In genomic region chr11:78347070-78347754, GRCm38 (mm10) we compare ENCODE assay signal across 9 mouse cellular contexts. TPM values are rescaled to one million over a fixed set of nuclear protein-coding genes. Genes with fewer than 3 reads are reported as not detected.
DNase-seq lines count a peak whose midpoint lies in the region; ATAC-seq and TF ChIP-seq lines count a peak whose summit lies in the region.
"Had no signal": no experiment of that assay in that cellular context is flagged by ENCODE, and none has a peak within 500 bp of the region (broad histone marks: within the 10 kb centered on the region; RNA-seq: fewer than 3 reads in every experiment).

No protein-coding gene starts in this region.

- 79% methylated on average over 10 of the region's 10 CpGs for WGBS in liver, embryonic 14.5 days (ENCODE audit: insufficient replicate concordance)

- no peak for ATAC-seq in liver, embryonic 14.5 days (ENCODE audit: insufficient read depth)
- no peak for ATAC-seq in megakaryocyte-erythroid progenitor cell, adult 5-6 weeks (replicated peaks; ENCODE audit: low FRiP score, low TSS enrichment, poor library complexity, severe bottlenecking)

- peak; percentile 94 for TF ChIP-seq CTCF in liver, embryonic 14.5 days (IDR thresholded peaks at IDR 0.05; ENCODE audit: low read depth)

- peak; percentile 76 for DNase-seq in layer of hippocampus, adult 11-12 months (ENCODE audit: low spot score)
- no peak for DNase-seq in layer of hippocampus, adult 9-10 months (ENCODE audit: low spot score)
- peak; percentile 90 for DNase-seq in NIH3T3 (ENCODE audit: low read depth)
- peak; percentile 85 to 94 for DNase-seq in cerebellum, postnatal 14 days
- DNase-seq in heart, postnatal 14 days: peak; percentile 66 to 84
- peak; percentile 64 to 71 (median 70) for DNase-seq in liver, embryonic 14.5 days (ENCODE audit: low read depth in 3 of 3, low spot score in 3 of 3)
- peak; percentile 94 for DNase-seq in retina, embryonic 14.5 days (ENCODE audit: low spot score)

- no peaks in the 10 kb centered on the region for H3K27me3 ChIP-seq in liver, embryonic 14.5 days (ENCODE audit: control insufficient read depth, insufficient read depth, low read length)

- no peak overlapping the region for H3K27ac ChIP-seq in liver, embryonic 14.5 days

- H3K9ac ChIP-seq in liver, embryonic 14.5 days (replicated peaks): no peak overlapping the region

- 0 out of 2 replicates have a peak, but pooled peaks cover 2% of the 10 kb centered on the region for H3K36me3 ChIP-seq in liver, embryonic 14.5 days (replicated peaks; ENCODE audit: control insufficient read depth, insufficient read depth, low read depth)

- intact Hi-C loops in heart, postnatal 14 days (cut with DNase I): loop anchor here (5.0 kb wide), 1 partner anchor 85 kb away; the partner anchor contains the start of gene 2610507B11Rik

- no peak overlapping the region for H3K4me2 ChIP-seq in liver, embryonic 14.5 days (ENCODE audit: low read depth)

- no peaks in the 10 kb centered on the region for H3K9me3 ChIP-seq in liver, embryonic 14.5 days (ENCODE audit: control insufficient read depth, low read length)

- no peak for TF ChIP-seq EP300 in liver, embryonic 14.5 days (IDR thresholded peaks at IDR 0.05; ENCODE audit: low read depth)

- peaks cover 28 to 40% of the 10 kb centered on the region in 2 experiments for H3K4me1 ChIP-seq in liver, embryonic 14.5 days (replicated peaks; ENCODE audit: control insufficient read depth in 2 of 2, insufficient read depth in 2 of 2, low read length in 1 of 2)

- no peak overlapping the region for H3K4me3 ChIP-seq in liver, embryonic 14.5 days (ENCODE audit: insufficient read depth in 1 of 2, low read depth in 2 of 2, low read length in 2 of 2)

RNA-seq across cellular contexts. Expression of gene Unc119, which starts 3.9 kb away (rescaled TPM):
- total RNA-seq in heart, postnatal 14 days (2021): 1 to 10 TPM; 5.9 to 6.3 TPM
- polyA plus RNA-seq in liver, embryonic 14.5 days (2012; rRNA removed): 33.5 and 40.3 TPM in 2 replicates
- 20.9 and 25.2 TPM in 2 replicates for polyA plus RNA-seq in liver, embryonic 14.5 days (2014; fragmentation: Nextera tagmentation; extraction: Ambion mirVana)
- total RNA-seq in megakaryocyte-erythroid progenitor cell, adult 5-6 weeks (2014; fragmentation: Nextera tagmentation): 51.2 and 51.5 TPM in 2 replicates
- total RNA-seq in megakaryocyte-erythroid progenitor cell, adult 5-6 weeks (2017): 20.0 and 27.2 TPM in 2 replicates

RNA-seq across cellular contexts. Expression of gene Pigs, which starts 19.0 kb away (rescaled TPM):
- 10 to 100 TPM; 23.5 to 23.9 TPM for total RNA-seq in heart, postnatal 14 days (2021)
- 19.6 and 22.0 TPM in 2 replicates for polyA plus RNA-seq in liver, embryonic 14.5 days (2012; rRNA removed)
- polyA plus RNA-seq in liver, embryonic 14.5 days (2014; fragmentation: Nextera tagmentation; extraction: Ambion mirVana): 23.5 and 26.1 TPM in 2 replicates
- 40.5 and 44.5 TPM in 2 replicates for total RNA-seq in megakaryocyte-erythroid progenitor cell, adult 5-6 weeks (2014; fragmentation: Nextera tagmentation)
- 10.0 and 10.4 TPM in 2 replicates for total RNA-seq in megakaryocyte-erythroid progenitor cell, adult 5-6 weeks (2017)

RNA-seq across cellular contexts. Expression of gene Aldoc, which starts 24.4 kb away (rescaled TPM):
- total RNA-seq in heart, postnatal 14 days (2021): 1 to 10 TPM in 1 of 2 experiments, under 1 TPM in 1; 0.54 to 1.0 TPM
- 4.2 TPM in 2 replicates for polyA plus RNA-seq in liver, embryonic 14.5 days (2012; rRNA removed)
- 6.0 and 6.6 TPM in 2 replicates for polyA plus RNA-seq in liver, embryonic 14.5 days (2014; fragmentation: Nextera tagmentation; extraction: Ambion mirVana)
- total RNA-seq in megakaryocyte-erythroid progenitor cell, adult 5-6 weeks (2014; fragmentation: Nextera tagmentation): 0.39 and 2.4 TPM in 2 replicates
- total RNA-seq in megakaryocyte-erythroid progenitor cell, adult 5-6 weeks (2017): 0.84 TPM in 1 of 2 replicates, not detected in the other

RNA-seq across cellular contexts. Expression of gene Foxn1, which starts 39.1 kb away (rescaled TPM):
- total RNA-seq in heart, postnatal 14 days (2021): under 1 TPM in 1 of 2 experiments, not detected in 1; 0.24 TPM
- polyA plus RNA-seq in liver, embryonic 14.5 days (2012; rRNA removed): not detected in 2 replicates
- not detected in 2 replicates for polyA plus RNA-seq in liver, embryonic 14.5 days (2014; fragmentation: Nextera tagmentation; extraction: Ambion mirVana)
- not detected in 2 replicates for total RNA-seq in megakaryocyte-erythroid progenitor cell, adult 5-6 weeks (2014; fragmentation: Nextera tagmentation)
- total RNA-seq in megakaryocyte-erythroid progenitor cell, adult 5-6 weeks (2017): not detected in 2 replicates
- polyA plus RNA-seq: gonadal fat pad, adult 2 months had no signal

RNA-seq across cellular contexts. Expression of gene Spag5, which starts 45.9 kb away (rescaled TPM):
- 1 to 10 TPM; 2.2 to 4.2 TPM for total RNA-seq in heart, postnatal 14 days (2021)
- 27.8 and 39.7 TPM in 2 replicates for polyA plus RNA-seq in liver, embryonic 14.5 days (2012; rRNA removed)
- polyA plus RNA-seq in liver, embryonic 14.5 days (2014; fragmentation: Nextera tagmentation; extraction: Ambion mirVana): 27.6 and 31.5 TPM in 2 replicates
- 47.4 and 52.6 TPM in 2 replicates for total RNA-seq in megakaryocyte-erythroid progenitor cell, adult 5-6 weeks (2014; fragmentation: Nextera tagmentation)
- 42.0 and 62.4 TPM in 2 replicates for total RNA-seq in megakaryocyte-erythroid progenitor cell, adult 5-6 weeks (2017)
